Mouse (Mus musculus): Measurements from ENCODE around the gene Hspa12a. TPM values are rescaled to one million over a fixed set of nuclear protein-coding genes. Genes with fewer than 3 reads are reported as not detected.
A peak's percentile ranks its signal among the peaks of the same experiment; 100 is the strongest.

The Hspa12a gene
- 100 to 1,000 TPM; 108 to 114 TPM for total RNA-seq (2021)
- polyA plus RNA-seq (2012; rRNA removed), result 32.3 and 38.6 TPM in 2 replicates
- long read RNA-seq, full-length matches to known transcripts, result 29 of 41 reads
- long read RNA-seq, partial matches to known transcripts, result 1 of 41 reads
- long read RNA-seq, other reads (novel, unspliced or antisense), result 11 of 41 reads

GRCm38 (mm10) chr19:58942841-58943828 lies at the start of gene Hspa12a, which contains the start of gene Eno4:
TSS of gene Hspa12a (minus strand) at chr19:58943654.
TSS of gene Eno4 (plus strand) at chr19:58943425.
- peak; percentile 96 for DNase-seq

- DNase-seq, result no peak
Observed at GRCm38 (mm10) chr19:58981571-58981970, 38.1 kb upstream of the Hspa12a start.

GRCm38 (mm10) chr19:58980056-58980440 lies 36.6 kb upstream of the Hspa12a start:
- DNase-seq, result no peak

- DNase-seq, result peak; percentile 69
Observed at GRCm38 (mm10) chr19:58979436-58980055, 36.1 kb upstream of the Hspa12a start.

GRCm38 (mm10) chr19:58978401-58979171 lies 35.1 kb upstream of the Hspa12a start:
- DNase-seq, result peak; percentile 76

- DNase-seq, result no peak
Observed at GRCm38 (mm10) chr19:58975216-58975863, 31.9 kb upstream of the Hspa12a start.

- peak; percentile 48 for DNase-seq
Observed at GRCm38 (mm10) chr19:58974126-58974525, 30.7 kb upstream of the Hspa12a start.

GRCm38 (mm10) chr19:58970826-58971225 lies 27.4 kb upstream of the Hspa12a start:
- DNase-seq, result no peak

GRCm38 (mm10) chr19:58968731-58969506 lies 25.5 kb upstream of the Hspa12a start:
- no peak for DNase-seq

GRCm38 (mm10) chr19:58963011-58963410 lies 19.6 kb upstream of the Hspa12a start:
- no peak for DNase-seq

- no peak for DNase-seq
Observed at GRCm38 (mm10) chr19:58954779-58955178, 11.3 kb upstream of the Hspa12a start.

- no peak for DNase-seq
Observed at GRCm38 (mm10) chr19:58952236-58952635, 8.8 kb upstream of the Hspa12a start.

GRCm38 (mm10) chr19:58951521-58951920 lies 8.1 kb upstream of the Hspa12a start:
- DNase-seq, result no peak

- no peak for DNase-seq
Observed at GRCm38 (mm10) chr19:58945959-58946358, 2.5 kb upstream of the Hspa12a start.

- DNase-seq, result no peak
Observed at GRCm38 (mm10) chr19:58933062-58933461, 10.4 kb downstream of the Hspa12a start.

GRCm38 (mm10) chr19:58931081-58931800 lies 12.2 kb downstream of the Hspa12a start:
- DNase-seq, result no peak

- no peak for DNase-seq
Observed at GRCm38 (mm10) chr19:58919148-58919547, 24.3 kb downstream of the Hspa12a start.

- peak; percentile 23 for DNase-seq
Observed at GRCm38 (mm10) chr19:58918597-58918996, 24.9 kb downstream of the Hspa12a start.

GRCm38 (mm10) chr19:58913301-58913700 lies 30.2 kb downstream of the Hspa12a start:
- DNase-seq, result no peak

- peak; percentile 58 for DNase-seq
Observed at GRCm38 (mm10) chr19:58911386-58911785, 32.1 kb downstream of the Hspa12a start.

Data from adrenal gland, adult 2 months (tissue).